Mouse (Mus musculus) small intestine, adult 2 months (tissue): ENCODE measurements around the gene Fcho2. TPM values are rescaled to one million over a fixed set of nuclear protein-coding genes. Genes with fewer than 3 reads are reported as not detected.

Experiments used
- H3K27ac ChIP-seq: fragments of 200-500 bp; 2 replicates; pipeline ENCODE4 v1.5.1; 2012; ENCODE audit warnings: low read depth, low read length, control low read depth, inconsistent platforms; ENCODE audit not compliant: insufficient read depth
- H3K27me3 ChIP-seq: fragments of 200-500 bp; 2 replicates; pipeline ENCODE4 v1.6.1; 2012; ENCODE audit warnings: mild to moderate bottlenecking, moderate library complexity, low read length, inconsistent platforms; ENCODE audit not compliant: control insufficient read depth, insufficient read depth
- H3K36me3 ChIP-seq: fragments of 200-500 bp; 2 replicates; pipeline ENCODE4 v1.6.1; 2012; ENCODE audit warnings: mild to moderate bottlenecking, low read length, control low read depth, inconsistent platforms; ENCODE audit not compliant: control insufficient read depth, insufficient read depth
- H3K4me1 ChIP-seq: fragments of 200-500 bp; 2 replicates; pipeline ENCODE4 v1.6.1; 2012; ENCODE audit warnings: low read length, inconsistent platforms, mixed read lengths; ENCODE audit not compliant: control insufficient read depth, insufficient read depth, insufficient read length
- H3K4me3 ChIP-seq: fragments of 200-500 bp; 2 replicates; pipeline ENCODE4 v1.5.1; 2012; ENCODE audit warnings: low read depth, mild to moderate bottlenecking, control low read depth, inconsistent platforms, low read length, moderate library complexity
- CTCF ChIP-seq: fragments of 200-500 bp; IDR thresholded peaks from 2 replicates; pipeline ENCODE4 v1.5.1; 2012; ENCODE audit warnings: low read depth, mild to moderate bottlenecking, control low read depth, inconsistent platforms, low read length, moderate library complexity, mixed read lengths; ENCODE audit not compliant: insufficient replicate concordance, insufficient read length; ENCODE audit errors: extremely low read depth
- POLR2A ChIP-seq: fragments of 200-500 bp; IDR thresholded peaks from 2 replicates; pipeline ENCODE4 v1.6.1; 2012; ENCODE audit warnings: low read depth, mild to moderate bottlenecking, control low read depth, inconsistent platforms, low read length, moderate library complexity
- WGBS: fragments of 180-500 bp; shearing (Covaris S2); methylation state at CpG from one replicate; pipeline ENCODE4 v1.1.7; 2018; 5-methylcytosine and 5-hydroxymethylcytosine counted together
- polyA plus RNA-seq: library from polyadenylated mRNA; depleted of rRNA; stranded (reverse); fragments of >200 nt; gene quantifications from 2 replicates; pipeline ENCODE4 v1.2.3, GENCODE M21; 2012

Fcho2 gene
- polyA plus RNA-seq, 1 experiment: 8.5 TPM

- WGBS: 93% methylated on average over 2 of the region's 2 CpGs
- TF ChIP-seq CTCF (no peak), POLR2A (no peak)
- Histone ChIP-seq H3K27ac (no peak overlapping the region), H3K27me3 (no peaks in the 10 kb centered on the region), H3K4me1 (no peaks in the 10 kb centered on the region), H3K36me3 (peaks cover 18% of the 10 kb centered on the region), H3K4me3 (no peak overlapping the region)
Observed at GRCm38 (mm10) chr13:98771484-98771883, 43.8 kb downstream of the Fcho2 start.

GRCm38 (mm10) chr13:98768329-98768728 lies 46.9 kb downstream of the Fcho2 start:
- no peak for TF ChIP-seq CTCF
- no peak for TF ChIP-seq POLR2A

GRCm38 (mm10) chr13:98761771-98762170 lies 53.5 kb downstream of the Fcho2 start:
- Histone ChIP-seq H3K27me3 (no peaks in the 10 kb centered on the region), H3K4me1 (no peaks in the 10 kb centered on the region), H3K4me3 (no peak overlapping the region), H3K36me3 (peaks cover 27% of the 10 kb centered on the region), H3K27ac (no peak overlapping the region)
- TF ChIP-seq CTCF: no peak
- no peak for TF ChIP-seq POLR2A

More at GRCm38 (mm10) chr13:98768329-98768728, 46.9 kb downstream of the Fcho2 start:
- H3K27me3 ChIP-seq: no peaks in the 10 kb centered on the region
- no peaks in the 10 kb centered on the region for H3K4me1 ChIP-seq
- WGBS: 36% methylated on average over 4 of the region's 4 CpGs
- no peak overlapping the region for H3K4me3 ChIP-seq
- H3K36me3 ChIP-seq: peaks cover 13% of the 10 kb centered on the region; the same call in 1 of the 2 replicates
- H3K27ac ChIP-seq: no peak overlapping the region

- TF ChIP-seq CTCF (no peak), POLR2A (no peak)
- WGBS: 67% methylated on average over 1 of the region's 1 CpGs
Observed at GRCm38 (mm10) chr13:98755886-98756285, 59.4 kb downstream of the Fcho2 start.

GRCm38 (mm10) chr13:98744679-98745078 lies 70.6 kb downstream of the Fcho2 start:
- no peak overlapping the region for H3K27ac ChIP-seq
- H3K4me3 ChIP-seq: no peak overlapping the region
- 27% methylated on average over 1 of the region's 1 CpGs for WGBS
- no peaks in the 10 kb centered on the region for H3K4me1 ChIP-seq
- H3K36me3 ChIP-seq: peaks cover 45% of the 10 kb centered on the region
- H3K27me3 ChIP-seq: no peaks in the 10 kb centered on the region
- TF ChIP-seq CTCF: no peak
- TF ChIP-seq POLR2A: no peak

More at GRCm38 (mm10) chr13:98755886-98756285, 59.4 kb downstream of the Fcho2 start:
- Histone ChIP-seq H3K4me3 (no peak overlapping the region), H3K36me3 (peaks cover 18% of the 10 kb centered on the region), H3K27me3 (no peaks in the 10 kb centered on the region), H3K27ac (no peak overlapping the region), H3K4me1 (no peaks in the 10 kb centered on the region)

GRCm38 (mm10) chr13:98743829-98744228 lies 71.4 kb downstream of the Fcho2 start:
- no peak overlapping the region for H3K4me3 ChIP-seq
- TF ChIP-seq POLR2A: no peak
- no peak for TF ChIP-seq CTCF
- H3K27me3 ChIP-seq: no peaks in the 10 kb centered on the region
- H3K4me1 ChIP-seq: no peaks in the 10 kb centered on the region
- H3K27ac ChIP-seq: no peak overlapping the region
- H3K36me3 ChIP-seq: peaks cover 45% of the 10 kb centered on the region

- 87% methylated on average over 6 of the region's 6 CpGs for WGBS
- no peak overlapping the region for H3K4me3 ChIP-seq
- H3K36me3 ChIP-seq: peaks cover 43% of the 10 kb centered on the region
- H3K27ac ChIP-seq: no peak overlapping the region
- no peaks in the 10 kb centered on the region for H3K27me3 ChIP-seq
- no peaks in the 10 kb centered on the region for H3K4me1 ChIP-seq
- TF ChIP-seq CTCF: no peak
- no peak for TF ChIP-seq POLR2A
Observed at GRCm38 (mm10) chr13:98743214-98743613, 72.0 kb downstream of the Fcho2 start.
